Mouse (Mus musculus): ENCODE measurements around the gene Ccdc142. TPM values are rescaled to one million over a fixed set of nuclear protein-coding genes. Genes with fewer than 3 reads are reported as not detected.

Ccdc142 gene
- 3.1 and 4.5 TPM in 2 replicates for polyA plus RNA-seq (2012; rRNA removed)

GRCm38 (mm10) chr6:83101316-83101687, at the start of gene Ccdc142, which contains the start of gene Gm42688:
Gene Ccdc142, plus strand, starts transcription at chr6:83101601.
Gene Gm42688, plus strand, starts transcription at chr6:83101617.
- peak; percentile 67 for DNase-seq (ENCODE audit: low spot score)

GRCm38 (mm10) chr6:83053136-83053960, 48.1 kb upstream of the Ccdc142 start:
- no peak for DNase-seq (ENCODE audit: low spot score)

- DNase-seq (ENCODE audit: low spot score), result peak; percentile 88
Observed at GRCm38 (mm10) chr6:83054074-83054851, 47.1 kb upstream of the Ccdc142 start, which contains the start of gene Aup1. Gene Aup1, plus strand, starts transcription at chr6:83054521.

GRCm38 (mm10) chr6:83054871-83055431, 46.5 kb upstream of the Ccdc142 start, which contains the start of gene Htra2:
Gene Htra2, minus strand, starts transcription at chr6:83055273.
- DNase-seq (ENCODE audit: low spot score), result no peak

DNA sequence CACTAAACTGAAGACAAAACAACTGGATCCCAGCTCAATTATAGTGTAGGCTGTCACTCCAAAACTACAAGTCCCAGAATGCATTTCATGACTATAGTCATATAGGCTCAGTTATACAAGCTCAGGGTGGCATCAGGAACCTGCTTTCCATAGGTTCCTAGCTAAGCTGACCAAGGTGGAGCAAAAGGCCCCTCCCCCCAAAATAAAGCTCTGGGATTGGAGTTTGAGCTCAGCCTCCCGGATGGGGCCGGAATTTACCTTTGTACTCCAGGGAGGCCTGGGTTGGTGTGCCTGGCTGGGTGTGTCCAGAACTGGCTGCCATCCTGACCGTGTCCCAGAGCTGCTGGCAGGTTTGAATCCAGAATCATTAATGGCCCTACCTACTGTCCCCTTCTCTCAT, 43.6 kb upstream of the Ccdc142 start, which contains the start of gene Dqx1:
Gene Dqx1 (plus strand): TSS at position 55 of the 400 bp plus-strand sequence.
- DNase-seq (ENCODE audit: low spot score), result no peak

DNA sequence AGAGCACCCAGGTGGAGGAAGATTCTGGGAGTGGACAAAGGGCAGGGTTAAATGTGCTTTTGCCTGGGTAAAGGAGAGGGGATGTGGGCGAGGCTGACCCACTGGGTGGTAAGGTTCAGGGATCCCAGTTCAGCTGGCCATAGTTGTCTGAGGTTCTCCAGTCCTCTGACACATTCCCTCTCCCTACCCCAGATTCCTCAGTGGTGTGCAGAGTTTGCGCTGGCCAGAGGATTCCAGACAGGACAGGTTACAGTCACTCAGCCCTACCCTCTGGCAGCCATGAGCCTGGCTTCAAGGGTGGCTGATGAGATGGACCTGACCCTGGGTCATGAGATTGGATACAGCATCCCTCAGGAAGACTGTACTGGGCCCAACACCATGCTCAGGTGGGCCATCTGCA, 42.7 kb upstream of the Ccdc142 start:
- DNase-seq (ENCODE audit: low spot score), result no peak

DNA sequence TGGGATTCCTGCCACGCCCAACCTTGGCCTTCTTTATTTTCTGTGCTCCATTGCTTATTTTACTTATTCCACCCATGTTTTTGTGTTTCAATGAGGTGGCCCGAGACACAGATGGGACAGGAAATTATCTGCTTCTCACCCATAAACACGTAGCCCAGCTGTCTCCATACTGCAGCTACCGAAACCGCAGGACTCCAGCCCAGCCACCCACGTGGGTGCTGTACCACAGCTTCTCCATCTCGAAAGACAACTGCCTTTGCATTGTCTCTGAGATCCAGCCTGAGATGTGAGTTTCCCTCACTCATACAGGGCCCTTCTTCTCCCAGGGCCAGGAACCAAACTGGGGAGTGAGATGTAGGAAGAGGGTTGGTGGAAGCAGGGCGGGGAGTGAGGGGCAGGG, 35.4 kb upstream of the Ccdc142 start:
- DNase-seq (ENCODE audit: low spot score), result no peak

- DNase-seq (ENCODE audit: low spot score), result no peak
Observed at GRCm38 (mm10) chr6:83066441-83066840, 35.0 kb upstream of the Ccdc142 start.

DNA sequence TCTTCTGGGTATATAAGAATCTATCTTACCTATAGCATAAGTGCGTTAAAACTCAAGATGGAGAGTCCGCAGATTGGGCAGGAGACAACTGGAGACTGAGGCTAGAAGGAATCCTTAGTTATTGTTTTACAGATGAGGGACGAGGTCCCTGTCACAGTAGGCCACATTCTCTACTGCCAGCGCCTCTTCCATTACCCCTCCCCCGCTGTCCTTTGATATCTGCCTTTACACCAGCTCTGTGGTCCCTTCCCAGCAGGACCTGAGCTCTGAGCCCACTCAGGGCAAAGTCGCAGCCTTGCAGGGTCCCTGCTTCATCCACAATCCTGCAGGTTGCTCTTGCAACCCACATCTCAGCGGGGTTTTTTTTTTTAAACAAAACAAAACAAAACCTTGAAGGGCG, 33.2 kb upstream of the Ccdc142 start:
- no peak for DNase-seq (ENCODE audit: low spot score)

DNA sequence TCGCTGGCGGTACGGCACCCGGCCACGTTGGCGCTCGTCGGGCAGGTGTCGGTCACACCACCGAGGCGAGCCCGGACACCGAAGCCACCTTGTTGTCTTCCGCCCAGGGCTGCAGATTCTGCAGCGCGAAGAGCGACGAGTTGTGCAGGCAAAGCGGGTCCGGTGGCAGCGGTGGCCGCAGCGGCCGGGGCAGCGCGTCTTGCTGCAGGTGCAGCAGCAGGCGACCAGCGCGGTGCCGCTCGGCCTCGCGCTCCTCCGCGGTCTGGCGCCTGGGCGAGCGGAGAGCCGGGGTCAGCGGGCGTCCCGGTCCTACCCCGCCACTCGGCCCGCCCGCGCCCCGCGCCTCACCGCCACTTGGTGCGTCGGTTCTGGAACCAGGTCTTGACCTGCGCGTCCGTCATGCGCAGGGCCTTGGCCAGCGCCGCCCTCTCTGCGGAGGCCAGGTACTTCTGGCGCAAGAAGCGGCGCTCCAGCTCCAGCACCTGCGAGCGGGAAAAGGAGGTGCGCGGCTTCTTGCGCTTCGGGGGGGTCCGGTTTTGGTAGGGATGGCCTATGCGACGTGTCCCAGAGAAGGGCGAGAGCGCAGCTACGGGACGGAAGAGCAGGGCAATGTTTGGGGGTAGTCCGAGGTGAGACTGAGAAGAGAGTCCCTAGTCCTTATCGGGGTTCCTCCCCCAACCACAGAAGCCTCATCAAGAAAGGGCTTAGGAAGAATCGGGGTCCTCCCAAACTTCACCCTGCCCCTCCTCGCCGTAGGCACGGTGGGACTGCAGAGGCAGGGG, 32.5 kb upstream of the Ccdc142 start:
- no peak for DNase-seq (ENCODE audit: low spot score)

GRCm38 (mm10) chr6:83069488-83070246, 31.7 kb upstream of the Ccdc142 start:
- no peak for DNase-seq (ENCODE audit: low spot score)

DNA sequence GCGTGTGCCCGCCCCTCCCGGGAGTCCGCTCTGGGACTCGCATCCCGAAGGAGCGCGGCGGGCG, 31.3 kb upstream of the Ccdc142 start, which contains the start of gene Tlx2:
Gene Tlx2 (minus strand): TSS at position 47 of the 64 bp plus-strand sequence.
- no peak for DNase-seq (ENCODE audit: low spot score)

DNA sequence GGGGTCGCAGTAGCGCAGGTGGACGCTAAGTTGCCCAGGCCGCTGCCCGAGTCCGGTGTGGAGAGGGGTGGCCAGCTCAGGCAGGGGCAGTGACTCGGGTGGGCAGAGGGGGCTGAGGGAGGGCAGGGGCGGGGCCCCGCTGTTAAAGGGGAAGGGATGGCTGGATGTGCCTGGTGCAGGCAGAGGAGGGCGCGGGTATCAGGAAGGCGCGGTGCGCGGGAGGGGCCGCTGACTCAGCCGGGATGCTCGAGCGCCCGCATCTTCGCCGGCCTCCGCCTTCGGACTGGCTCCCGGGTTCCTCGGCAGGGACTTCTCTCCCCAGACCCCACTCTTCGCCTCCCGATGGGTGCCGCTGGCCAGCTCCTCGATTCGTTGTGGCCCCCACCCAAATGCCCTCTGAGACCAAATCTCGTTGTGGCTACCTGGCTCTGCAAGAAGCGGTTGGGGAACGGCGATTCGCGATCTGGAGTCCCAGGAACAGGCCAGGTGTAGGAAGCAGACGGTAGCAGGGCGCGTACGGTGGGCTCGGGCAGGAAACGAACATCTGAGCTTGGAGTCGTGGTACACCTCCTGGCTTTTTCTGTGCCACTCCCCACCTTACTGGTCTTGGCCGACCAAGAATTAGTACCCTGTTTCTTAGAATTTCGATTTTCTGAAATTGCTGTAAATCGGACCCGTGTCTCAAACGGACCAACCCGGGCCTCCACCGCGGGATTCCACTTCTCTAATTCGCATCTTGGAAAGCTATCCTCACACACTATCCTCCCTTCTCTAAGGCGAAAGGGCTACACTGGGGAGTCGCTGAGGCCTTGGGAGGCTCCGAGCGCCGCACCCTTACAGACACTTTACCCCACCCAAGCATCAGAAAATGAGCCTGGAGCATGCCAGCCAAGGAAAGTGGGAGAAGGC, 30.8 kb upstream of the Ccdc142 start:
- DNase-seq (ENCODE audit: low spot score), result no peak

GRCm38 (mm10) chr6:83071220-83071619, 30.2 kb upstream of the Ccdc142 start:
- no peak for DNase-seq (ENCODE audit: low spot score)

GRCm38 (mm10) chr6:83074979-83075378, 26.4 kb upstream of the Ccdc142 start:
- DNase-seq (ENCODE audit: low spot score), result no peak

DNA sequence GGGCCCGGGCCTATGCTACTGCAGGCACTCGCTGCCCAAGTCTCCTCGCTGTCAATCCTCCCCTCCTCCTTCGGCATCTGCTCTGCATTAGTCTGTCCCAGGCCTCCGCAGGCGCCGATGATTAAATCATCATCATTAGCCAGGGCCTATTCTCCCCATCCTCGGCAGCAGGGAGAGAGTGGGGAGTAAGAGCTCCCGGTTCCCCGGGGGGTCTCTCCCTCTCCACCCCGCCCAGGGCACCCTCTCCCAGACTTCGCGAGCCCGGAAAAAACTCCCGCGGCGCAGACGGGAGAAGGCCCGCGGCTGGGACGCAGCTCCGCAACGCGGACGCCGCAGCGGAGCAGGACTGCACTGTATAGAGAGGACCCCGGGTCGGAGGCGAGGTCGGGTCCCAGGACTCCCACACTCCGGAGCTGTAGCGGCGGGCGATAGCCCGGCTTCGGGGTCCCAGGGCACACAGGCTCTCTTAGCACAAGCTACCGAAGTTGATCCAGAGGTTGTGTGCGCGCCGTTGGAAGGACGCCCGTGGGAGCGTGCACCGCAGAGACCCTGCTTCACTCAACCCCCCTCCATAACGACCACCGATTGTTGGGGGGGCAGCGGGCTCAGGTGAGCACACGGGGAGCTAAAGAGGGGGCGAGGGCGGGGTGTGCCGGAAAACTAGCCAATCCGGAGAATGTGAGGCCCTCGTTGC, 23.6 kb upstream of the Ccdc142 start, which contains the start of gene Pcgf1:
Gene Pcgf1 (plus strand): TSS at position 240 of the 694 bp plus-strand sequence.
- no peak for DNase-seq (ENCODE audit: low spot score)

DNA sequence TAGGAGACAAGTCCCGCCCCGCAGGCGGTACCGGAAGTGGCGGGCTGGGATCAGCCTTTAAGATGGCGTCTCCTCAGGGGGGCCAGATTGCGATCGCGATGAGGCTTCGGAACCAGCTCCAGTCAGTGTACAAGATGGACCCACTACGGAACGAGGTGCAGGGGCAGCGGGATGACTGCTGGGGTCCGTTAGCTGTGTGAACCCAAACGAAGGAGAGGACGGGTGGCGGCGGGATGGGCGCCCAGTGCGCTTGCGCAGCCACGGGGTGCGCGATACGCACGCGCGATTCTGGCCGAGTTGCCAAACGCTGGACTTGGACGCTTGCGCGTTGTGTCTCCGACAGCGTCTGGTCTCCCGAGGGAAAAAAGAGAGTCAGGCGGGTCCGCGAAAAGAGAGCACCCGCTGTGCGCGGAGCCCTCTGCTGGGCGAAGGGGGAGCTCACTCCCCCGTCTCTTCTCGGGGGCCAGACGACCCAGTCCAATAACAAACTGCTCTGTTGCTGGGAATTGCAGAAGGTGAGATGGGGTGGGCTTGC, 23.0 kb upstream of the Ccdc142 start:
- peak; percentile 98 for DNase-seq (ENCODE audit: low spot score)

GRCm38 (mm10) chr6:83080210-83080609, 21.2 kb upstream of the Ccdc142 start:
- no peak for DNase-seq (ENCODE audit: low spot score)

- no peak for DNase-seq (ENCODE audit: low spot score)
Observed at GRCm38 (mm10) chr6:83083497-83083896, 17.9 kb upstream of the Ccdc142 start.
